Mouse (Mus musculus): ENCODE results near the gene Gm20388. TPM values are rescaled to one million over a fixed set of nuclear protein-coding genes. Genes with fewer than 3 reads are reported as not detected.

Gene Gm20388
- polyA plus RNA-seq, 1 experiment = 49.7 TPM

DNA sequence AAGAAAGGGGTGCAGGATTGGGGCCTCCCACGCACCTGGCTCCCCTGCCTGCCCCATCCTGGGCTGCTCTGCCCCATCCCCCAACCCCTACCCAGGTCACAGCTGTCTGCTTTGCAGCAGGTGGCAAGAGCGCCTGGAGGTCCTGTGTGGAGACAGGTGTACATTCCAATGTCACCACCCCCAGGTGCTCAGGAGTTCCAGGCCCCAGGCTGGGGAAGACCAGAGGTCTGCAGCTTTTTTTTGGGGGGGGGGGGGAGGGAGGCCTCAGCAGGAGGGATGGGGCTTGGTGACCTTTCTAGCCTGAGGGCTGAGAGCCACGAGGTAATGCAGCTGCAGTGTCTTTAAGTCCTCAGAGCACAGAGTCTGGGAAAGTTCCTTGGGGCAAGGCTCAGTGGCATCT, 617.7 kb downstream of the Gm20388 start:
- H3K27me3 ChIP-seq (replicated peaks; ENCODE audit: control insufficient read depth, insufficient read depth, low read length) = no peaks in the 10 kb centered on the region
- WGBS = 34% methylated on average over 3 of the region's 3 CpGs
- no peak for TF ChIP-seq POLR2A (IDR thresholded peaks at IDR 0.05; ENCODE audit: low read depth, low read length)
- no peak overlapping the region for H3K27ac ChIP-seq (ENCODE audit: insufficient read depth, low read depth, low read length)
- DNase-seq = no peak
- no peaks in the 10 kb centered on the region for H3K36me3 ChIP-seq (ENCODE audit: control insufficient read depth, insufficient read depth, low read length)
- H3K4me1 ChIP-seq (ENCODE audit: control insufficient read depth, insufficient read depth, low read length) = peaks cover 16% of the 10 kb centered on the region
- no peak overlapping the region for H3K4me3 ChIP-seq (ENCODE audit: insufficient read depth, low read depth, low read length)

- H3K4me3 ChIP-seq (ENCODE audit: insufficient read depth, low read depth, low read length) = no peak overlapping the region
- no peaks in the 10 kb centered on the region for H3K36me3 ChIP-seq (ENCODE audit: control insufficient read depth, insufficient read depth, low read length)
- peaks cover 16% of the 10 kb centered on the region for H3K4me1 ChIP-seq (ENCODE audit: control insufficient read depth, insufficient read depth, low read length)
- H3K27me3 ChIP-seq (replicated peaks; ENCODE audit: control insufficient read depth, insufficient read depth, low read length) = no peaks in the 10 kb centered on the region
- DNase-seq = peak; percentile 72
- WGBS = 38% methylated on average over 7 of the region's 7 CpGs
- no peak overlapping the region for H3K27ac ChIP-seq (ENCODE audit: insufficient read depth, low read depth, low read length)
- no peak for TF ChIP-seq POLR2A (IDR thresholded peaks at IDR 0.05; ENCODE audit: low read depth, low read length)
- TF ChIP-seq CTCF (conservative IDR thresholded peaks at IDR 0.05; ENCODE audit: insufficient read depth, insufficient read length, low read depth, low read length) = no peak
These were observed 618.6 kb downstream of the Gm20388 start for GRCm38 (mm10) chr8:120529226-120529625.

DNA sequence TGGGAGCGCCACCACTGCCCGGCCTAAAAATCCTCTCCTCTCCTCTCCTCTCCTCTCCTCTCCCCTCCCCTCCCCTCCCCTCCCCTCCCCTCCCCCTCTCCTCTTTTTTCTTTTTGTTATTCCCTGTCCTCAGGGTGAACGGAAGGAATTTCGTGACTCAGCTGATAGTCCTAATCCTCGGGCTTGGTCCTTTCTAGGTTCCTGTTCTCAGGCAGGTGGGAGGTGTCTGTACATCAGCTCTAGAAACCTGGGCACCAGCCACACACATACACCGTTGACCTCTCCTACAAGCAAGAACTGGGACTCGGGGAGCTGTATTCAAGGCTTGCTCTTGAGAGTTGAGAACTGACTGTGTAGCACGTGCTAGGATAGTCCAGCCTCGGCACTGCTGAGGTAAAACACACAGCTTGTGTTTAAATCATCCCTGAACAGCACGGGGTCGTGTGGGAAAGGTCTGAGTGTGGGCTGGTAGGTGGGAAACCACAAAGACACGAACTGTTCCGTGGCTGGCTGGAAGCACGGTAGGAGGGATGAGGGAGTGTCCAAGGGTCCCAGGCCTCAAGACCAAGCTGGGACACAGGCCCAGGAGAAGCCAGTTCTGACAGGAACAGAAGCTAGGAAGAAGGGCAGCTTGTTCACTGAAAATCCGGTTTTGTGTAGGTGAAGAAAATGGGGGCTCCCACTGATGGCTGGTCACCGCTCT, 620.5 kb downstream of the Gm20388 start:
- H3K27ac ChIP-seq (ENCODE audit: insufficient read depth, low read depth, low read length) = no peak overlapping the region
- H3K4me1 ChIP-seq (ENCODE audit: control insufficient read depth, insufficient read depth, low read length) = peaks cover 8% of the 10 kb centered on the region
- H3K27me3 ChIP-seq (replicated peaks; ENCODE audit: control insufficient read depth, insufficient read depth, low read length) = no peaks in the 10 kb centered on the region
- TF ChIP-seq POLR2A (IDR thresholded peaks at IDR 0.05; ENCODE audit: low read depth, low read length) = no peak
- TF ChIP-seq CTCF (conservative IDR thresholded peaks at IDR 0.05; ENCODE audit: insufficient read depth, insufficient read length, low read depth, low read length) = no peak
- 78% methylated on average over 16 of the region's 16 CpGs for WGBS
- H3K36me3 ChIP-seq (ENCODE audit: control insufficient read depth, insufficient read depth, low read length) = no peaks in the 10 kb centered on the region
- no peak overlapping the region for H3K4me3 ChIP-seq (ENCODE audit: insufficient read depth, low read depth, low read length)
- no peak for DNase-seq

DNA sequence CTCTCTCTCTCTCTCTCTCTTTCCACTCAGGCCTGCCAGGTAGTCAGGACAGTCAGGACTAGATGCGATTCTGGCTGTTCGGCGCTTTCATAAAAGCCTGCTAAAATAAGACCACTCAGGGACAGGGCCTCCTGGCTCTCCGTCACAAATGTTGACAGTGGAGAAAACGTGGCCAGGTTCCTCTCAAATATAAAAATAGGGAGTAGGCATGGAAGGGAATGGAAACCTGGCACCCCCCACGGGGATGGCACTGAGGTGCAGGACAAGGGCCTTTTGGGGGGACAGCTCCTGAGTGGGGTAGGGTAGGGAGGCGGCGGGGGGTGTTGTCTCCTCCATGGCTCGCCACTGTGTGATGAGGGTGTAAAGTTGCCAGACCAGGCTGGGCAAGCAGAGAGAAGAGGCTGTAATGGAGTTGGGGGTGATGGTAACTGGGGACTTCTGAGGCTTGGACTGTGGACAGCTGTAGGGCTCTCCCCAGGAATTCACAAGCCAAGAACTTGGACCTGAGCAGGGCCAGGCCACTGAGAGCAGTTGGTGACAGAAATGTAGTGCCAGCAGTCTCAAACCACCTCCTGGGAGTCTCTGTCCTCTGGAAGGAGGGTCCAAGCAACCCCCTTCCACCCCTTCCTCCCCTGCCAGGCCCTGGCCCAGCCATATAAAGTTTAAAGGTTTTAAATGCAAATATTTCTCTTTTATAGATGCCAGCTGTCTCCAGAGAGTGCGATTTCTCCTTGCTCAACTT, 621.3 kb downstream of the Gm20388 start:
- DNase-seq = no peak
- Histone ChIP-seq H3K27ac (ENCODE audit: insufficient read depth, low read depth, low read length) (no peak overlapping the region), H3K27me3 (replicated peaks; ENCODE audit: control insufficient read depth, insufficient read depth, low read length) (no peaks in the 10 kb centered on the region), H3K36me3 (ENCODE audit: control insufficient read depth, insufficient read depth, low read length) (no peaks in the 10 kb centered on the region), H3K4me1 (ENCODE audit: control insufficient read depth, insufficient read depth, low read length) (peaks cover 7% of the 10 kb centered on the region; the same call in 1 of the 2 replicates), H3K4me3 (ENCODE audit: insufficient read depth, low read depth, low read length) (no peak overlapping the region)
- TF ChIP-seq CTCF (conservative IDR thresholded peaks at IDR 0.05; ENCODE audit: insufficient read depth, insufficient read length, low read depth, low read length) (no peak), POLR2A (IDR thresholded peaks at IDR 0.05; ENCODE audit: low read depth, low read length) (no peak)
- 74% methylated on average over 10 of the region's 10 CpGs for WGBS

- DNase-seq = no peak
- H3K27me3 ChIP-seq (replicated peaks; ENCODE audit: control insufficient read depth, insufficient read depth, low read length) = no peaks in the 10 kb centered on the region
- no peak overlapping the region for H3K4me3 ChIP-seq (ENCODE audit: insufficient read depth, low read depth, low read length)
- H3K4me1 ChIP-seq (ENCODE audit: control insufficient read depth, insufficient read depth, low read length) = peaks cover 7% of the 10 kb centered on the region; the same call in 1 of the 2 replicates
- no peak for TF ChIP-seq CTCF (conservative IDR thresholded peaks at IDR 0.05; ENCODE audit: insufficient read depth, insufficient read length, low read depth, low read length)
- no peak for TF ChIP-seq POLR2A (IDR thresholded peaks at IDR 0.05; ENCODE audit: low read depth, low read length)
- 45% methylated on average over 29 of the region's 29 CpGs for WGBS
- H3K36me3 ChIP-seq (ENCODE audit: control insufficient read depth, insufficient read depth, low read length) = no peaks in the 10 kb centered on the region
- H3K27ac ChIP-seq (ENCODE audit: insufficient read depth, low read depth, low read length) = no peak overlapping the region
These were observed 622.0 kb downstream of the Gm20388 start for GRCm38 (mm10) chr8:120532517-120533215.

DNA sequence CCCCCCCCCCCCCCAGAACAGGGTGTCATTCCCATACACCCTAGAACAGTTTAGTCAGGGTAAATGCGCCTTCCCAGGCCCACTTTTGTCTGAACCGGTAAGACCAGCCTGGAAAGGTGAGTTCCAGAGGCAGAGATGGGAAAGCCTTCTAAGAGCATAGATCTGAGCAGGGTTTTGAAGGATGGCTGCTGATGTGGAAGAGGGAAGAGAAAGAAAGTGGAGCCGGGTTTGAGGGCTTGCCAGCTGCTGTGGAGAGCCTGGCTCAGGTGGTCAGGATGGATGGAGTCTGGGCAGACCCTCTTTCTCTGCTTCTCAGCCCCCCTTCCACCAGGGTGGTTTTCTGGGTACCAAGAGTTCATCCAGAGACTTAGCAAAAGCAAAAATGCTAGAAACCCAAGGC, 622.7 kb downstream of the Gm20388 start:
- H3K4me1 ChIP-seq (ENCODE audit: control insufficient read depth, insufficient read depth, low read length) = peaks cover 6% of the 10 kb centered on the region; the same call in 1 of the 2 replicates
- 68% methylated on average over 3 of the region's 3 CpGs for WGBS
- no peak overlapping the region for H3K4me3 ChIP-seq (ENCODE audit: insufficient read depth, low read depth, low read length)
- TF ChIP-seq CTCF (conservative IDR thresholded peaks at IDR 0.05; ENCODE audit: insufficient read depth, insufficient read length, low read depth, low read length) = no peak
- no peak for TF ChIP-seq POLR2A (IDR thresholded peaks at IDR 0.05; ENCODE audit: low read depth, low read length)
- no peaks in the 10 kb centered on the region for H3K36me3 ChIP-seq (ENCODE audit: control insufficient read depth, insufficient read depth, low read length)
- H3K27me3 ChIP-seq (replicated peaks; ENCODE audit: control insufficient read depth, insufficient read depth, low read length) = no peaks in the 10 kb centered on the region
- no peak overlapping the region for H3K27ac ChIP-seq (ENCODE audit: insufficient read depth, low read depth, low read length)
- no peak for DNase-seq

DNA sequence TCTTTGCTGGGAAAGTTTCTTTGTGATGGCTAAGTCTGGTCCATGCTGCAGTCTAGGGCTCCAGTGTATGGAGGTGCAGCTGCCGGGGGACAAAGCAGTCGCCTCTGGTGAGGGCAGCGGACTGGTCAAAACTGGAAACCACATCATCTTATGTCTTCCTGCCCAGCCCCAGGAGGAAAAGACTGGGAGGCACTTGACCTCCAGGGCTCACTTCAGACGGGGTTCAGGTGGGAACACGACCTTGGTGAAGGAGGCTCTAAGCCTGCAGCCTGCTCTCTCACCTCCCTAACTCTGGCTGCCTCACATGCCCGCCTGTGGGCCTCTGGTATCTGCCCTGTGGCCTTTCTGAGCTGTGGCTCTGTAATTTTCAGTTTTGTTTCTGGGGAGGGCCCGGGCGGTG, 623.4 kb downstream of the Gm20388 start:
- Histone ChIP-seq H3K36me3 (ENCODE audit: control insufficient read depth, insufficient read depth, low read length) (no peaks in the 10 kb centered on the region), H3K4me3 (ENCODE audit: insufficient read depth, low read depth, low read length) (no peak overlapping the region), H3K4me1 (ENCODE audit: control insufficient read depth, insufficient read depth, low read length) (peaks cover 10% of the 10 kb centered on the region; the same call in 1 of the 2 replicates), H3K27me3 (replicated peaks; ENCODE audit: control insufficient read depth, insufficient read depth, low read length) (no peaks in the 10 kb centered on the region), H3K27ac (ENCODE audit: insufficient read depth, low read depth, low read length) (no peak overlapping the region)
- TF ChIP-seq CTCF (conservative IDR thresholded peaks at IDR 0.05; ENCODE audit: insufficient read depth, insufficient read length, low read depth, low read length) (no peak), POLR2A (IDR thresholded peaks at IDR 0.05; ENCODE audit: low read depth, low read length) (no peak)
- no peak for DNase-seq
- WGBS = 49% methylated on average over 8 of the region's 8 CpGs

All from kidney, adult 2 months (tissue).